Mouse (Mus musculus) MEL (cell line): ENCODE data around the gene Krtcap2. TPM values are rescaled to one million over a fixed set of nuclear protein-coding genes. Genes with fewer than 3 reads are reported as not detected.

Experiments
- DNase-seq: peaks from one replicate; pipeline ENCODE4 v3.0.0; 2011; ENCODE audit warnings: low read depth, low spot score
- H3K27ac ChIP-seq: 2 replicates; pipeline ENCODE4 v1.5.1; 2012; ENCODE audit warnings: low read depth, mild to moderate bottlenecking, control low read depth, low read length, moderate library complexity; ENCODE audit not compliant: control insufficient read depth
- H3K27me3 ChIP-seq, 2 experiments: fragments of 150-350 bp in 1 of 2; sonication (generic) in 1 of 2; 2 replicates each; pipeline ENCODE4 v1.6.1; 2012; ENCODE audit warnings: low read length in 2 of 2, mild to moderate bottlenecking in 2 of 2, improper control_type of control experiment in 1 of 2, moderate library complexity in 1 of 2; ENCODE audit not compliant: insufficient read depth in 2 of 2, control insufficient read depth in 1 of 2
- H3K36me3 ChIP-seq, 2 experiments: 2 replicates each; pipeline ENCODE4 v1.6.1; 2012 to 2014; ENCODE audit warnings: low read length in 2 of 2, improper control_type of control experiment in 1 of 2, inconsistent platforms in 1 of 2, mild to moderate bottlenecking in 1 of 2; ENCODE audit not compliant: insufficient read depth in 2 of 2, control insufficient read depth in 1 of 2
- H3K4me1 ChIP-seq, 2 experiments: fragments of 150-350 bp in 1 of 2; sonication (generic) in 1 of 2; 2 replicates each; pipeline ENCODE4 v1.6.1; 2012; ENCODE audit warnings: low read length in 2 of 2, improper control_type of control experiment in 1 of 2, mild to moderate bottlenecking in 1 of 2; ENCODE audit not compliant: insufficient read depth in 2 of 2, control insufficient read depth in 1 of 2
- H3K4me3 ChIP-seq, 2 experiments: fragments of 150-350 bp in 1 of 2; sonication (generic) in 1 of 2; 2 replicates each; pipeline ENCODE4 v1.5.1; 2012; ENCODE audit warnings: low read depth in 2 of 2, low read length in 2 of 2, mild to moderate bottlenecking in 2 of 2, moderate library complexity in 2 of 2, control low read depth in 1 of 2, improper control_type of control experiment in 1 of 2; ENCODE audit not compliant: control insufficient read depth in 1 of 2, insufficient read depth in 1 of 2
- H3K79me2 ChIP-seq: 2 replicates; pipeline ENCODE4 v1.6.1; 2012; ENCODE audit warnings: mild to moderate bottlenecking, low read length, moderate library complexity; ENCODE audit not compliant: control insufficient read depth, poor library complexity, insufficient read depth
- H3K9ac ChIP-seq: 2 replicates; pipeline ENCODE4 v1.6.1; 2012; ENCODE audit warnings: low read depth, mild to moderate bottlenecking, control low read depth, low read length, moderate library complexity; ENCODE audit not compliant: control insufficient read depth, poor library complexity, severe bottlenecking
- H3K9me3 ChIP-seq: fragments of 150-350 bp; sonication (generic); replicated peaks from 2 replicates; pipeline ENCODE4 v1.6.1; 2012; ENCODE audit warnings: mild to moderate bottlenecking, low read length, improper control_type of control experiment, moderate library complexity; ENCODE audit not compliant: insufficient read depth
- CHD1 ChIP-seq: IDR thresholded peaks from 2 replicates; pipeline ENCODE4 v1.6.1; 2012; ENCODE audit warnings: low read depth, mild to moderate bottlenecking, inconsistent platforms, low read length, improper control_type of control experiment
- CHD2 ChIP-seq: IDR thresholded peaks from 2 replicates; pipeline ENCODE4 v1.6.1; 2011; ENCODE audit warnings: low read length, improper control_type of control experiment
- ELF1 ChIP-seq: IDR thresholded peaks from 2 replicates; pipeline ENCODE4 v1.6.1; 2014; ENCODE audit warnings: low read depth, mild to moderate bottlenecking, inconsistent platforms, low read length, improper control_type of control experiment, moderate library complexity
- EP300 ChIP-seq, 2 experiments: IDR thresholded peaks; 2 replicates each; pipeline ENCODE4 v1.6.1; 2011; ENCODE audit warnings: improper control_type of control experiment in 2 of 2, low read length in 2 of 2, low read depth in 1 of 2, mild to moderate bottlenecking in 1 of 2
- ETS1 ChIP-seq: IDR thresholded peaks from 2 replicates; pipeline ENCODE4 v1.6.1; 2012; ENCODE audit warnings: low read depth, mild to moderate bottlenecking, inconsistent platforms, low read length, improper control_type of control experiment, moderate library complexity
- GABPA ChIP-seq: IDR thresholded peaks from 2 replicates; pipeline ENCODE4 v1.6.1; 2012; ENCODE audit warnings: low read depth, mild to moderate bottlenecking, inconsistent platforms, low read length, improper control_type of control experiment, moderate library complexity
- HCFC1 ChIP-seq: IDR thresholded peaks from 2 replicates; pipeline ENCODE4 v1.6.1; 2012; ENCODE audit warnings: low read depth, mild to moderate bottlenecking, inconsistent platforms, low read length, improper control_type of control experiment, moderate library complexity
- JUND ChIP-seq: IDR thresholded peaks from 2 replicates; pipeline ENCODE4 v1.6.1; 2011; ENCODE audit warnings: low read depth, mild to moderate bottlenecking, improper control_type of control experiment, low read length
- MAFK ChIP-seq: IDR thresholded peaks from 2 replicates; pipeline ENCODE4 v1.6.1; 2011; ENCODE audit warnings: low read depth, mild to moderate bottlenecking, low read length, improper control_type of control experiment, borderline replicate concordance
- MAX ChIP-seq: IDR thresholded peaks from 2 replicates; pipeline ENCODE4 v1.6.1; 2011; ENCODE audit warnings: low read length, improper control_type of control experiment
- MAZ ChIP-seq: IDR thresholded peaks from 2 replicates; pipeline ENCODE4 v1.6.1; 2012; ENCODE audit warnings: low read depth, mild to moderate bottlenecking, inconsistent platforms, low read length, improper control_type of control experiment
- MEF2A ChIP-seq: IDR thresholded peaks from 2 replicates; pipeline ENCODE4 v1.6.1; 2014; ENCODE audit warnings: low read depth, mild to moderate bottlenecking, inconsistent platforms, low read length, improper control_type of control experiment; ENCODE audit not compliant: poor library complexity, insufficient replicate concordance, severe bottlenecking; ENCODE audit errors: extremely low read depth
- MXI1 ChIP-seq: IDR thresholded peaks from 2 replicates; pipeline ENCODE4 v1.6.1; 2011; ENCODE audit warnings: mild to moderate bottlenecking, low read depth, low read length, improper control_type of control experiment
- MYB ChIP-seq: IDR thresholded peaks from 2 replicates; pipeline ENCODE4 v1.6.1; 2011; ENCODE audit warnings: mild to moderate bottlenecking, low read depth, low read length, improper control_type of control experiment
- MYC ChIP-seq: IDR thresholded peaks from 2 replicates; pipeline ENCODE4 v1.6.1; 2011; ENCODE audit warnings: low read depth, mild to moderate bottlenecking, low read length, improper control_type of control experiment, moderate library complexity
- NELFE ChIP-seq: IDR thresholded peaks from 2 replicates; pipeline ENCODE4 v1.6.1; 2011; ENCODE audit warnings: low read depth, low read length, improper control_type of control experiment
- POLR2A ChIP-seq, 2 experiments: IDR thresholded peaks; 2 replicates each; pipeline ENCODE4 v1.6.1; 2011 to 2012; ENCODE audit warnings: low read length in 2 of 2, mild to moderate bottlenecking in 2 of 2, control low read depth in 1 of 2, improper control_type of control experiment in 1 of 2, low read depth in 1 of 2, moderate library complexity in 1 of 2; ENCODE audit not compliant: control insufficient read depth in 1 of 2, insufficient read depth in 1 of 2, poor library complexity in 1 of 2
- POLR2AphosphoS2 ChIP-seq: IDR thresholded peaks from 2 replicates; pipeline ENCODE4 v1.6.1; 2011; ENCODE audit warnings: low read length, improper control_type of control experiment
- RAD21 ChIP-seq: IDR thresholded peaks from 2 replicates; pipeline ENCODE4 v1.6.1; 2011; ENCODE audit warnings: mild to moderate bottlenecking, low read depth, low read length, improper control_type of control experiment
- RCOR1 ChIP-seq: IDR thresholded peaks from 2 replicates; pipeline ENCODE4 v1.6.1; 2012; ENCODE audit warnings: low read depth, mild to moderate bottlenecking, inconsistent platforms, low read length, improper control_type of control experiment
- SIN3A ChIP-seq: IDR thresholded peaks from 2 replicates; pipeline ENCODE4 v1.6.1; 2012; ENCODE audit warnings: low read length, improper control_type of control experiment, inconsistent platforms
- SMC3 ChIP-seq: IDR thresholded peaks from 2 replicates; pipeline ENCODE4 v1.6.1; 2011; ENCODE audit warnings: low read depth, low read length, improper control_type of control experiment
- TBP ChIP-seq: IDR thresholded peaks from 2 replicates; pipeline ENCODE4 v1.8.0; 2011; ENCODE audit warnings: low read depth, low read length, improper control_type of control experiment
- TCF12 ChIP-seq: IDR thresholded peaks from 2 replicates; pipeline ENCODE4 v1.6.1; 2014; ENCODE audit warnings: low read depth, mild to moderate bottlenecking, inconsistent platforms, low read length, improper control_type of control experiment, moderate library complexity
- UBTF ChIP-seq: IDR thresholded peaks from 2 replicates; pipeline ENCODE4 v1.6.1; 2012; ENCODE audit warnings: low read depth, mild to moderate bottlenecking, inconsistent platforms, low read length, improper control_type of control experiment, moderate library complexity, borderline replicate concordance; ENCODE audit not compliant: insufficient read depth
- USF1 ChIP-seq: IDR thresholded peaks from 2 replicates; pipeline ENCODE4 v1.6.1; 2014; ENCODE audit warnings: low read depth, mild to moderate bottlenecking, inconsistent platforms, low read length, improper control_type of control experiment, moderate library complexity
- ZC3H11A ChIP-seq: IDR thresholded peaks from 2 replicates; pipeline ENCODE4 v1.6.1; 2012; ENCODE audit warnings: low read depth, mild to moderate bottlenecking, inconsistent platforms, low read length, improper control_type of control experiment
- ZMIZ1 ChIP-seq: IDR thresholded peaks from 2 replicates; pipeline ENCODE4 v1.6.1; 2012; ENCODE audit warnings: low read depth, mild to moderate bottlenecking, inconsistent platforms, low read length, improper control_type of control experiment, moderate library complexity
- ZNF384 ChIP-seq: IDR thresholded peaks from 2 replicates; pipeline ENCODE4 v1.6.1; 2012; ENCODE audit warnings: low read depth, mild to moderate bottlenecking, inconsistent platforms, low read length, improper control_type of control experiment
- polyA plus RNA-seq, 2 experiments: library from polyadenylated mRNA; stranded (reverse) in 1 of 2; unstranded in 1 of 2; fragments of >175 nt in 1 of 2; fragments of >200 nt in 1 of 2; gene quantifications; 2 replicates each; pipeline versions ENCODE4 v1.2.1 to v1.2.4; 2012; ENCODE audit warnings: low replicate concordance in 2 of 2, low read depth in 1 of 2; ENCODE audit not compliant: insufficient read length in 2 of 2, insufficient read depth in 1 of 2, missing spikeins in 1 of 2
- total RNA-seq: library from RNA; depleted of rRNA; stranded (reverse); fragments of 300-350 nt; gene quantifications from 2 replicates; pipeline ENCODE4 v1.2.3, GENCODE M21; 2012

The Krtcap2 gene
- total and polyA plus RNA-seq, 3 experiments: 171 to 497 TPM; not detected in 1

- no peak for TF ChIP-seq ZNF384
- no peak for TF ChIP-seq GABPA
- TF ChIP-seq USF1: no peak
- no peak for TF ChIP-seq MAFK
- TF ChIP-seq MAZ: no peak
- TF ChIP-seq ZC3H11A: no peak
- TF ChIP-seq MYC: no peak
- TF ChIP-seq ETS1: no peak
- TF ChIP-seq POLR2AphosphoS2: no peak
- no peak for TF ChIP-seq CHD2
- no peak for TF ChIP-seq TCF12
- TF ChIP-seq TBP: no peak
- TF ChIP-seq MXI1: no peak
- no peak for TF ChIP-seq NELFE
- TF ChIP-seq MEF2A: no peak
- no peak for TF ChIP-seq UBTF
- no peak for TF ChIP-seq ELF1
- TF ChIP-seq, all 39 proteins: peak for 0
- Histone ChIP-seq H3K4me3 (no peak overlapping the region), H3K36me3 (peaks cover 0 to 6% of the 10 kb centered on the region in 2 experiments; a peak in 3 of 4 replicates), H3K9ac (no peak overlapping the region), H3K27me3 (no peaks in the 10 kb centered on the region), H3K4me1 (peaks cover 3 to 11% of the 10 kb centered on the region in 2 experiments; a peak in 3 of 4 replicates), H3K79me2 (no peaks in the 10 kb centered on the region), H3K9me3 (no peaks in the 10 kb centered on the region), H3K27ac (no peak overlapping the region)
- DNase-seq: no peak
Observed at GRCm38 (mm10) chr3:89238494-89238893, 7.3 kb upstream of the Krtcap2 start.

GRCm38 (mm10) chr3:89242331-89242895 is 3.4 kb upstream of the Krtcap2 start:
- peaks cover 13% of the 10 kb centered on the region for H3K79me2 ChIP-seq
- no peaks in the 10 kb centered on the region for H3K9me3 ChIP-seq
- H3K4me3 ChIP-seq: no peak overlapping the region
- no peak overlapping the region for H3K9ac ChIP-seq
- H3K27ac ChIP-seq: no peak overlapping the region
- peaks cover 6 to 7% of the 10 kb centered on the region in 2 experiments; a peak in 3 of 4 replicates for H3K4me1 ChIP-seq
- H3K36me3 ChIP-seq: peaks cover under 1 to 5% of the 10 kb centered on the region in 2 experiments; a peak in 3 of 4 replicates
- no peaks in the 10 kb centered on the region for H3K27me3 ChIP-seq
- DNase-seq: peak; percentile 88
- peak; percentile 23; the same call in 1 of the 2 replicates for TF ChIP-seq ZNF384
- TF ChIP-seq MYB: no peak
- TF ChIP-seq MAZ: no peak
- peak; percentile 49 for TF ChIP-seq ZC3H11A
- no peak for TF ChIP-seq NELFE
- peak; percentile 61 for TF ChIP-seq SIN3A
- no peak for TF ChIP-seq GABPA
- peak; percentile 28; the same call in 1 of the 2 replicates for TF ChIP-seq MXI1
- no peak for TF ChIP-seq USF1
- TF ChIP-seq RCOR1: no peak
- TF ChIP-seq ETS1: no peak
- no peak for TF ChIP-seq TBP
- 0 out of 2 replicates have a peak, but pooled peaks have one; percentile 58 for TF ChIP-seq ELF1
- no peak for TF ChIP-seq MYC
- TF ChIP-seq CHD2: no peak
- peak; percentile 61 for TF ChIP-seq RAD21
- no peak for TF ChIP-seq MAFK
- no peak for TF ChIP-seq POLR2A (IDR thresholded peaks at IDR 0.05; ENCODE audit: control insufficient read depth in 1 of 2, insufficient read depth in 1 of 2, low read depth in 1 of 2, low read length in 2 of 2, poor library complexity in 1 of 2)
- no peak for TF ChIP-seq EP300 (IDR thresholded peaks at IDR 0.05; ENCODE audit: low read depth in 1 of 2, low read length in 2 of 2)
- TF ChIP-seq JUND: 0 out of 2 replicates have a peak, but pooled peaks have one; percentile 38
- peak; percentile 82 for TF ChIP-seq SMC3
- TF ChIP-seq MAX: no peak
- TF ChIP-seq ZMIZ1: no peak
- 0 out of 2 replicates have a peak, but pooled peaks have one; percentile 21 for TF ChIP-seq HCFC1
- TF ChIP-seq CHD1: no peak
- no peak for TF ChIP-seq TCF12
